Mouse (Mus musculus) olfactory bulb, adult 2 months (tissue): ENCODE data around the gene Slc35b1.

ENCODE experiments used
- CTCF ChIP-seq: fragments of 200-500 bp; IDR thresholded peaks from 2 replicates; pipeline ENCODE4 v1.5.1; 2012; ENCODE audit warnings: low read depth, mild to moderate bottlenecking, low read length, moderate library complexity; ENCODE audit not compliant: insufficient read depth
- POLR2A ChIP-seq: fragments of 200-500 bp; IDR thresholded peaks from 2 replicates; pipeline ENCODE4 v1.6.1; 2012; ENCODE audit warnings: mild to moderate bottlenecking, low read depth, low read length, moderate library complexity; ENCODE audit not compliant: insufficient read depth

DNA sequence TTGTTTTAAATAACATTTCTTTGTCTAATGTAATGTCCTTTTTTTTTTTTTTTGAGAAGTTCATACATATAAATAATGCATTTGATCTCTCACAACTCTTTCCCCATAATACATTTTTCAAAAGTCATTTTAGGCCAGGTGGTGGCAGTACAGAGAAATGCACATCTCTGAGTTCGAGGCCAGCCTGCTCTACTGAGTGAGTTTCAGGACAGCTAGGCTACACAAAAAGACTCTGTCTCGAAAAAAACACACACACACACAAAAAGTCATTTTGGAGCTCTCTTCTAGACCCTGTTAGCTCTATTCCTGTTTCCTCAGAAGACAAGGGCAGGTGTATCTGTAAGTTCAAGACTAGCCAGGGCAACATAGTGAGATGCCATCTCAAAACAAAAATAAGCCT lies 31.8 kb upstream of the Slc35b1 start:
- no peak for TF ChIP-seq POLR2A
- TF ChIP-seq CTCF = no peak
